Mouse (Mus musculus): Measurements from ENCODE around the gene Gbp4.

DNA sequence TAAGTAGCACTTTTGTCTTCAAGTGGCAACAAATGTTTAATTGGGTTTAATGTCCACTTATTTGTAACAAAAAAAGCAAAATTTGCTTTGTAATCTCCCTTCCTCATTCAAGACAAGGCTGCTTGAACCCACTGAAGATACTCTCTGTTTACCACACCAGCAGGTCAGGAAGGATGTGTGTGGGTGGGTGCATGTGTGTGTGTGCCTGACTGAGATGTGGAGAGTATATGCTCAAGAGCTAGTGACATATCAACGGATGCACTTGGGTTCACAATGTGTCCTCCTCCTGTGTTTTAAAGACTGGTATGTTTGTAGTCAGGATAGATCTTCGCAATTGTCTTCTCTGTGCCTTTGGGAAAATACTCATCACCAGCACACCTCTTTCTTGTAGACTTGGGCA is 24.7 kb downstream of the Gbp4 start:
- no peak for TF ChIP-seq CTCF (IDR thresholded peaks at IDR 0.05; ENCODE audit: low read depth)
- no peak for TF ChIP-seq EP300 (IDR thresholded peaks at IDR 0.05; ENCODE audit: low read depth)

Measured in heart, postnatal 0 days (tissue).